In genomic region chr11:118426765-118427164, GRCm38 (mm10) we compare ENCODE assay signal across 22 mouse cellular contexts. TPM values are rescaled to one million over a fixed set of nuclear protein-coding genes. Genes with fewer than 3 reads are reported as not detected.
"Had no signal": no experiment of that assay in that cellular context is flagged by ENCODE, and none has a peak within 500 bp of the region (broad histone marks: within the 10 kb centered on the region; RNA-seq: fewer than 3 reads in every experiment).

No protein-coding gene starts in this region.

- ATAC-seq: liver, postnatal 0 days; lung, postnatal 0 days; midbrain, embryonic 13.5 days; midbrain, embryonic 16.5 days had no signal

- H3K9ac ChIP-seq: kidney, embryonic 15.5 days; limb, embryonic 13.5 days; liver, embryonic 14.5 days; liver, postnatal 0 days; lung, embryonic 14.5 days; midbrain, embryonic 13.5 days; neural tube, embryonic 13.5 days had no signal

- H3K4me2 ChIP-seq: lung, embryonic 14.5 days; midbrain, embryonic 13.5 days; neural tube, embryonic 13.5 days had no signal

- H3K9me3 ChIP-seq: kidney, embryonic 15.5 days; limb, embryonic 13.5 days; midbrain, embryonic 10.5 days; midbrain, embryonic 13.5 days; neural tube, embryonic 13.5 days had no signal

- H3K27ac ChIP-seq: liver, embryonic 14.5 days; macrophage; midbrain, embryonic 10.5 days; midbrain, embryonic 13.5 days; neural tube, embryonic 13.5 days had no signal

- H3K36me3 ChIP-seq: kidney, embryonic 15.5 days; limb, embryonic 13.5 days; midbrain, embryonic 10.5 days; midbrain, embryonic 13.5 days; neural tube, embryonic 13.5 days had no signal

- DNase-seq: kidney, adult 8-10 months; kidney, postnatal 10 days; kidney, postnatal 36 days; left cerebral cortex, postnatal 4 days; liver; liver, postnatal 0 days; lung, embryonic 14.5 days; thymus, adult 18-20 months; thymus, postnatal 36 days had no signal

- H3K4me3 ChIP-seq: kidney, embryonic 15.5 days; limb, embryonic 13.5 days; midbrain, embryonic 10.5 days; midbrain, embryonic 13.5 days; myocyte; neural tube, embryonic 13.5 days had no signal

RNA-seq across cellular contexts. Expression of gene C1qtnf1, which starts 1.2 kb away (rescaled TPM):
- total RNA-seq: megakaryocyte, adult 5-6 weeks; monocyte, adult 5-6 weeks; neutrophil, adult 5-6 weeks had no signal
